Mouse (Mus musculus): ENCODE measurements at regions not wholly inside any gene's neighbourhood (a gene's known extent, or its start where the extent isn't known, plus 50 kb on each side); places are given as distances from the start of the nearest gene placed in this dataset.

DNA sequence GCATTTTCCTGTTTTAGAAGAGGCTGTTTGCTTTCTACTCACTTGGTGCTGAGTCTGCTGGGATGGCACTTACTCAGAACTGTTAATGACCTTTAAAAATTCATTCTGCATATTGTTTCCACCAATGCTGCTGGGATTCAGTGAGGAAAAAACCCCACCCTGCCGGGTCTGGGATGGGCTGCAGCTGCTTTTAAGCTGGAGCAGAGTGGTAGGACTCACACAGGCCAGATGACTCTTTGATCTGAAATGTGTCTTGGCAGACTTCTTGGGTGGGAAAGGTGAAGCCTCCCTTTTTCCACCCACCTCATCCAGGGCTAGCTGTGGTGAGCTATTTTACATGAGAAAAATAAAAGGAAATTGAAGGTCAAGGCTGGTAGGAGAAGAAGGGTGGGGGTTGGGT lies 56.4 kb upstream of the Ddhd1 start:
- no peaks in the 10 kb centered on the region for H3K4me1 ChIP-seq (replicated peaks; ENCODE audit: control insufficient read depth, insufficient read depth, low read length)
- no peak overlapping the region for H3K9ac ChIP-seq (ENCODE audit: low read length)
- no peaks in the 10 kb centered on the region for H3K9me3 ChIP-seq (ENCODE audit: control insufficient read depth, low read length)
- ATAC-seq (replicated peaks; ENCODE audit: low FRiP score) (no peak), DNase-seq (ENCODE audit: low spot score) (no peak)
- no peaks in the 10 kb centered on the region for H3K36me3 ChIP-seq (ENCODE audit: control insufficient read depth, insufficient read depth, low read length)
- 53% methylated on average over 1 of the region's 1 CpGs for WGBS
- H3K27me3 ChIP-seq (ENCODE audit: control insufficient read depth, insufficient read depth, low read length), result no peaks in the 10 kb centered on the region
- H3K4me3 ChIP-seq (ENCODE audit: low read depth, low read length), result no peak overlapping the region
- H3K27ac ChIP-seq (ENCODE audit: low read depth, low read length), result no peak overlapping the region
- no peak overlapping the region for H3K4me2 ChIP-seq (ENCODE audit: low read depth, low read length, severe bottlenecking)

DNA sequence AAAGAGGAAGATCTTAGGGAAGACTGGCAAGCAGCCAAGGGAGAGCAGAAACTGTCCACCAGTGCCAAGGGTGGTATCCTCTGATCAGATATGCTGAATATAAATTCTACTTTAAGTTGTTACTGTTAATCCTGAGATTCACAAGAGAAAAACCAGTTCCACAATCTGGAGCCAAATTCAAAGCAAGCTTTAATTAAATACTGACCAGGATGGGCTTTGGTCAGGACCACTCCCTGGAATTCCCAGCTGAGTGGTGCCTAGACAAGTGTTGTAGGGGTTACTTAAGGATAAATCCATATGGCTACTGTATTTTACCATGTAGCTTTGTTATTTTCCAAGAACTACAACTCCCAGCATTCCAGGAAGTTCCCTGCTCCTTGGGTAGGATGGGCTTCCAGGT lies 56.8 kb upstream of the Ddhd1 start:
- H3K4me2 ChIP-seq (ENCODE audit: low read depth, low read length, severe bottlenecking), result no peak overlapping the region
- no peak overlapping the region for H3K9ac ChIP-seq (ENCODE audit: low read length)
- no peaks in the 10 kb centered on the region for H3K36me3 ChIP-seq (ENCODE audit: control insufficient read depth, insufficient read depth, low read length)
- ATAC-seq (replicated peaks; ENCODE audit: low FRiP score), result no peak
- H3K4me3 ChIP-seq (ENCODE audit: low read depth, low read length), result no peak overlapping the region
- no peaks in the 10 kb centered on the region for H3K9me3 ChIP-seq (ENCODE audit: control insufficient read depth, low read length)
- no peak for DNase-seq (ENCODE audit: low spot score)
- H3K27me3 ChIP-seq (ENCODE audit: control insufficient read depth, insufficient read depth, low read length), result no peaks in the 10 kb centered on the region
- no peaks in the 10 kb centered on the region for H3K4me1 ChIP-seq (replicated peaks; ENCODE audit: control insufficient read depth, insufficient read depth, low read length)
- no peak overlapping the region for H3K27ac ChIP-seq (ENCODE audit: low read depth, low read length)

DNA sequence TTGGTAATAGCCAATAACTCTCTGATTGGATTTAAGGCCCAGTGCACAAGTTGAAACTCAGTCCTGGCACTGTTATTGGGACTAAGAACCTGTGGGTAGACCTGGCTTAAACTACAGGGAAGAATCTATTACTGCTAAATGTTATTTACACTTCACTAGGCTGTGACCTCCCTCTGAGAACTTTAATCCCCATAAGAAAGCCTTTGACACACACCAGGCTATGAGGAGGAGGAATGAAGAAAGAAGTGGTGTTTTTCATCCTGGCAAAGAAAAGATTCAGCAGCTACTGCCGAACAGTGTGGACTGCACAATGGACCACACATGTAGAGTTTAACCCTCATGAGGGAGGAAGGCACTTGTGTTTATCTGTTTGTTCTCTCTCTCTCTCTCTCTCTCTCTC lies 58.2 kb upstream of the Ddhd1 start:
- H3K4me1 ChIP-seq (replicated peaks; ENCODE audit: control insufficient read depth, insufficient read depth, low read length), result no peaks in the 10 kb centered on the region
- no peaks in the 10 kb centered on the region for H3K27me3 ChIP-seq (ENCODE audit: control insufficient read depth, insufficient read depth, low read length)
- ATAC-seq (replicated peaks; ENCODE audit: low FRiP score) (no peak), DNase-seq (ENCODE audit: low spot score) (no peak)
- 9% methylated on average over 1 of the region's 1 CpGs for WGBS
- H3K4me2 ChIP-seq (ENCODE audit: low read depth, low read length, severe bottlenecking), result no peak overlapping the region
- H3K36me3 ChIP-seq (ENCODE audit: control insufficient read depth, insufficient read depth, low read length), result no peaks in the 10 kb centered on the region
- H3K4me3 ChIP-seq (ENCODE audit: low read depth, low read length), result no peak overlapping the region
- H3K27ac ChIP-seq (ENCODE audit: low read depth, low read length), result no peak overlapping the region
- H3K9ac ChIP-seq (ENCODE audit: low read length), result no peak overlapping the region
- no peaks in the 10 kb centered on the region for H3K9me3 ChIP-seq (ENCODE audit: control insufficient read depth, low read length)

DNA sequence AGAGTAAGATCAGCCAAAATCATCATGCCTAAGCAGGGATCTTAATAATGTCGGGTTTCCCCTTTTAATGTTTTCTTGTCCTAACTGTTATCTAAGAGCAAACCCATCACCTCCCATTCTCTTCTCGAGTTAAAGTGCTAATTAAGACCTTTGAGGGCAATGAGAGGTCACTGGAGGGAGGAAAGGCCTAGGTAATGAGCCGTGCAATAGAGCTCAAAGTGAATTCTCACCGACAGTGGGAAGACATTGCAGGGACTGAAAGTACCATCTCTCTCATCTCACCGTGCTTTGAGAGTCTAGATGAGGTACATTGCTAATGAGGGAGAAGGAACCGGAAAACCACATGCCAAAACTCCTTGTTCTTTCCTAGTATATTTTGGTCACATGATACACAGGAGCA lies 64.9 kb upstream of the Ddhd1 start:
- 21% methylated on average over 6 of the region's 6 CpGs for WGBS
- no peaks in the 10 kb centered on the region for H3K27me3 ChIP-seq (ENCODE audit: control insufficient read depth, insufficient read depth, low read length)
- no peaks in the 10 kb centered on the region for H3K36me3 ChIP-seq (ENCODE audit: control insufficient read depth, insufficient read depth, low read length)
- H3K4me3 ChIP-seq (ENCODE audit: low read depth, low read length), result no peak overlapping the region
- no peaks in the 10 kb centered on the region for H3K9me3 ChIP-seq (ENCODE audit: control insufficient read depth, low read length)
- H3K4me1 ChIP-seq (replicated peaks; ENCODE audit: control insufficient read depth, insufficient read depth, low read length), result no peaks in the 10 kb centered on the region
- no peak for DNase-seq (ENCODE audit: low spot score)
- H3K4me2 ChIP-seq (ENCODE audit: low read depth, low read length, severe bottlenecking), result no peak overlapping the region
- no peak overlapping the region for H3K27ac ChIP-seq (ENCODE audit: low read depth, low read length)
- ATAC-seq (replicated peaks; ENCODE audit: low FRiP score), result no peak
- no peak overlapping the region for H3K9ac ChIP-seq (ENCODE audit: low read length)

DNA sequence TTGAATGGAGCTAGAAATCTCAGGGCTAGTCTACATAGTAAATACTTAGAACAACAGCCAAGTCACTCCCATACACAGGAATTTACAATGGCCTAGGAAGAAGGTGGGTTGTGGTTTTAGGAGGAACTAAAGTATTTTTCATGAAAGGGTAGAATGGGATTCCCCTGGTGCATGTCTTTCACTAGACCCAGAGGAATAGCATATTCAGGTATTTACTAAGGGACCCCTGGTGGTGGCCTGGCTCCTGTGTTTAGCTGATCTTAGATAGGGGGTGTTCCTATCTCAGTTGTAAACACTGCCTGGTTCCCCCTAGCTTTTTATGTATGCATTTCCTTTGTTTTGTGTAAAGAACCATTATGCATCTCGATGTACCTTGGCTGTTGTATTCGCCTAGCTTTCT lies 66.4 kb upstream of the Ddhd1 start:
- Histone ChIP-seq H3K36me3 (ENCODE audit: control insufficient read depth, insufficient read depth, low read length) (no peaks in the 10 kb centered on the region), H3K9me3 (ENCODE audit: control insufficient read depth, low read length) (no peaks in the 10 kb centered on the region), H3K9ac (ENCODE audit: low read length) (no peak overlapping the region), H3K27ac (ENCODE audit: low read depth, low read length) (no peak overlapping the region), H3K27me3 (ENCODE audit: control insufficient read depth, insufficient read depth, low read length) (no peaks in the 10 kb centered on the region), H3K4me2 (ENCODE audit: low read depth, low read length, severe bottlenecking) (no peak overlapping the region), H3K4me3 (ENCODE audit: low read depth, low read length) (no peak overlapping the region), H3K4me1 (replicated peaks; ENCODE audit: control insufficient read depth, insufficient read depth, low read length) (no peaks in the 10 kb centered on the region)
- 94% methylated on average over 2 of the region's 2 CpGs for WGBS
- no peak for DNase-seq (ENCODE audit: low spot score)
- ATAC-seq (replicated peaks; ENCODE audit: low FRiP score), result no peak

DNA sequence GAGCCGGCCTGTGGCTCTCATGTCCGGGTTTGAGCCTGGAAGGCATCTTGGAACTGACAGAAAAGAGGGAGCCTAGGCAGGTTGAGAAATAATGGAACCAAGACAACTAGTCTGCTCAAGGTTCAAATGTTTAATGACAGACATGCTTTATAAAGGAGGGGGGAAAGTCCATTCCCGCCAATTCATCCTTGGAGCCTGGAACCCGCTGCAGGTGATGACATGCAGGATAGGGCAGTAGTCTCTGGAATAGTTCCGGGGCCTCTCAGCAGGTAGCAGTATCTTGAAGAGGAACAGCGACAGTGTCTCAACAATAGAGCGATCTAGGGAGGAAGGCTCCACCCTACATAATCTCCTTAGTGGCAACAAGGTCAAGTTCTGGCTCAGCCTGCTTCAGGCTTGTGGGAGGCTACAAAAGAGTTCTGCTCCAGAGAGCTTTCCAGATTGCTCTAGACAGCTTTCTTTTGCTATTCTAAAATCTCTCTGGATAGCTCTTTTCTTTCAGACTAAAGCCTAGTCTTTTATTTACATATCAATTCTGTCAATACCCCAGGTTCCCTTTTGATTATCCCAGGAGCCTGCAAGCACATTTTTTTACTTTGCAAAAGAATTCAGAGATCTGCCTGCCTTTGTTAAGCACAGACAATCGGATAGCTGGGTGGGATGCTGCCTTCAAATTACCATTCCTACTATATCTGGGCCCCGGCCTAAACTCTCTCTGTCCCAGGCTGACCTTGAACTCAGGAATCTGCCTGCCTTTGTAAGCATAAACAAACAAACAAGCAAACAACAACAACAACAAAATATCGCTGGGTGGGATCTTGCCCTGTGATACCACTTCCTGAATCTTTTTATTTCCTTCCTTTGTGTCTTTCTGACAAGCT lies 76.8 kb upstream of the Ddhd1 start:
- ATAC-seq (replicated peaks; ENCODE audit: low FRiP score) (no peak), DNase-seq (ENCODE audit: low spot score) (no peak)
- Histone ChIP-seq H3K36me3 (ENCODE audit: control insufficient read depth, insufficient read depth, low read length) (no peaks in the 10 kb centered on the region), H3K27ac (ENCODE audit: low read depth, low read length) (no peak overlapping the region), H3K9ac (ENCODE audit: low read length) (no peak overlapping the region), H3K27me3 (ENCODE audit: control insufficient read depth, insufficient read depth, low read length) (no peaks in the 10 kb centered on the region), H3K4me2 (ENCODE audit: low read depth, low read length, severe bottlenecking) (no peak overlapping the region), H3K4me1 (replicated peaks; ENCODE audit: control insufficient read depth, insufficient read depth, low read length) (no peaks in the 10 kb centered on the region), H3K9me3 (ENCODE audit: control insufficient read depth, low read length) (no peaks in the 10 kb centered on the region), H3K4me3 (ENCODE audit: low read depth, low read length) (no peak overlapping the region)
- WGBS, result 70% methylated on average over 10 of the region's 10 CpGs

DNA sequence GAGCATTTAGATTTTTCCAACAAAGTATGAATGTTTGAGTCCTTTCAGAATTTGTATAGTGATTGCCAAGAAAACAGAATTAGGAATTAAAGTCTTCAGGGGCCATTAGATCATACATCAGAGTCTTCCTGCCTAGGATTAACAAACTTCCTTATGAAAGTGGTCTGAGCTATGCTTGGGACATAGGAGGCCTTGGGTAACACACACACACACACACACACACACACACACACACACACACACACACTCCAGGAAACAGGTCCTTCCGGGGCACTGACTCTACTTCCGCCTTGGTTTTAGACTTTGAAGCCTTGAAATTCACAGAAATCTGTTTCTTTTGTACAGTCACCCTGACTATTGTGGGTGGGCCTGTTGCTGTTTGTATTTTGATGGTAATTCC lies 80.0 kb upstream of the Ddhd1 start:
- H3K4me3 ChIP-seq (ENCODE audit: low read depth, low read length), result no peak overlapping the region
- DNase-seq (ENCODE audit: low spot score) (no peak), ATAC-seq (replicated peaks; ENCODE audit: low FRiP score) (no peak)
- H3K36me3 ChIP-seq (ENCODE audit: control insufficient read depth, insufficient read depth, low read length), result no peaks in the 10 kb centered on the region
- no peaks in the 10 kb centered on the region for H3K9me3 ChIP-seq (ENCODE audit: control insufficient read depth, low read length)
- 96% methylated on average over 2 of the region's 2 CpGs for WGBS
- H3K27ac ChIP-seq (ENCODE audit: low read depth, low read length), result no peak overlapping the region
- no peaks in the 10 kb centered on the region for H3K4me1 ChIP-seq (replicated peaks; ENCODE audit: control insufficient read depth, insufficient read depth, low read length)
- no peak overlapping the region for H3K9ac ChIP-seq (ENCODE audit: low read length)
- no peak overlapping the region for H3K4me2 ChIP-seq (ENCODE audit: low read depth, low read length, severe bottlenecking)
- no peaks in the 10 kb centered on the region for H3K27me3 ChIP-seq (ENCODE audit: control insufficient read depth, insufficient read depth, low read length)

DNA sequence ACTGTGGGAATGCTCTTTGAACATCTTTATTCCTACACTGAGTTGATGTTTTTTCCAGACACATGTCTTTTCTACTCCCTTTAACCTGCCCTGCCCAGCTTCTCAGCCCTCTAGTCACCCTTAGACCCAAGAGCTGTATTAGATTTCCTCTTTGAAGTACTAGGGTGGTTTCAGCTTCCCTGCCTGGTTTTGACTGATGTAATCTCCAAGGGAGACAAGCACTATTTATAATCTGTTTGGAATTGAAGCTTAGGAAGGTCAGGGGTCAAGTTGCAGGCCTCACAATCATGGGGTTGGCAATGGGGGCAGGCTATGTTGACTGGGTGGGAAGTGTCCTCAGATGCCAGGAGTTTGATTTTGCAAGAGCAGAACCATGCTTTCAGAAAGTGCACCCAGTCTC lies 81.7 kb upstream of the Ddhd1 start:
- Histone ChIP-seq H3K27ac (ENCODE audit: low read depth, low read length) (no peak overlapping the region), H3K9me3 (ENCODE audit: control insufficient read depth, low read length) (no peaks in the 10 kb centered on the region), H3K9ac (ENCODE audit: low read length) (no peak overlapping the region), H3K27me3 (ENCODE audit: control insufficient read depth, insufficient read depth, low read length) (no peaks in the 10 kb centered on the region), H3K36me3 (ENCODE audit: control insufficient read depth, insufficient read depth, low read length) (no peaks in the 10 kb centered on the region), H3K4me2 (ENCODE audit: low read depth, low read length, severe bottlenecking) (no peak overlapping the region), H3K4me1 (replicated peaks; ENCODE audit: control insufficient read depth, insufficient read depth, low read length) (no peaks in the 10 kb centered on the region), H3K4me3 (ENCODE audit: low read depth, low read length) (no peak overlapping the region)
- ATAC-seq (replicated peaks; ENCODE audit: low FRiP score), result no peak
- no peak for DNase-seq (ENCODE audit: low spot score)

DNA sequence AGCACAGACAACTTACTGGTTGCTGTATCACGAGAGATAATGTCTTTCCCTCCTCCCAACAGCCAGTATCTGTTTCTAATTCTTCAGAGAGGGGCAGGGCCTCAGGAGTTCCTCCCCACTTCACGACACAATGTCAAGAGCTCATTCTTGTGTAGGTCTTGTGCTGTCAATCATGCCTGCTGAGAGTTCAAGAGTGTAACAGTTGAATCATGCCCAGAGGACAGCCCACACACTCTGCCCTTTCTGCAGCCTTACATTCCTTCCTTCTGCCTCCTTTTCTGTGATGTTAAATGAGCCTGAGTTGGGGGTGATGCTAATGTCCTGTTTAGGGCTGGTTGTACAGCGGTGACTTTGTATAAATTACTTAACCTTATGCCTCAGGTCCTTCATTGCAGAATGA lies 82.7 kb upstream of the Ddhd1 start:
- Histone ChIP-seq H3K36me3 (ENCODE audit: control insufficient read depth, insufficient read depth, low read length) (no peaks in the 10 kb centered on the region), H3K27ac (ENCODE audit: low read depth, low read length) (no peak overlapping the region), H3K4me3 (ENCODE audit: low read depth, low read length) (no peak overlapping the region), H3K9ac (ENCODE audit: low read length) (no peak overlapping the region), H3K4me2 (ENCODE audit: low read depth, low read length, severe bottlenecking) (no peak overlapping the region), H3K27me3 (ENCODE audit: control insufficient read depth, insufficient read depth, low read length) (no peaks in the 10 kb centered on the region), H3K9me3 (ENCODE audit: control insufficient read depth, low read length) (no peaks in the 10 kb centered on the region), H3K4me1 (replicated peaks; ENCODE audit: control insufficient read depth, insufficient read depth, low read length) (no peaks in the 10 kb centered on the region)
- ATAC-seq (replicated peaks; ENCODE audit: low FRiP score) (no peak), DNase-seq (ENCODE audit: low spot score) (no peak)
- WGBS, result 50% methylated on average over 3 of the region's 3 CpGs

Measured in forebrain, embryonic 11.5 days (tissue).